Mouse (Mus musculus) urinary bladder, postnatal 10 days (tissue): ENCODE data around the gene Clip3.

ENCODE experiments used
- DNase-seq: peaks from one replicate; pipeline ENCODE4 v3.0.0; 2022; ENCODE audit warnings: low spot score

The Clip3 gene

GRCm38 (mm10) chr7:30326427-30326826 lies 34.9 kb downstream of the Clip3 start:
- no peak for DNase-seq

- no peak for DNase-seq
These were observed 35.6 kb downstream of the Clip3 start for GRCm38 (mm10) chr7:30327140-30327539.

DNA sequence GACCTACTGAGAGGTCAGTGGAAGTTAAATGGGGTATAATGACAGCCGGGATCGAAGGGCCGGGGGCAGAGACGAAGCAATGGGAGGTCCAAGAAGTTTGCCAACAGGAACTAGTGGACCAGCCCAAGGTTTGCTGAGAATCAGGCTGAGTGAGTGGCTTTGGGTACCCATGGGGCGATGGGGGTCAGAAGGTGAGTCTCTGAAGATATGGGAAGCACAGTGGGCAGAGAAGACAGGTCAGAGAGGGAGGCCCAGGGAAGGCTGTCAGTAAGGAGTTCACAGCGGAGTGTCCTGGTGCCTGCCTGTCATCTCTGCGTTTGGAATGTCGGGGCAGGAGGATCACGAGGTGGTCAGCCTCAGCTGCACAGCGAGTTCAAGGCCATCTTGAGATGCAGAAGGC lies 36.9 kb downstream of the Clip3 start:
- DNase-seq, result no peak

DNA sequence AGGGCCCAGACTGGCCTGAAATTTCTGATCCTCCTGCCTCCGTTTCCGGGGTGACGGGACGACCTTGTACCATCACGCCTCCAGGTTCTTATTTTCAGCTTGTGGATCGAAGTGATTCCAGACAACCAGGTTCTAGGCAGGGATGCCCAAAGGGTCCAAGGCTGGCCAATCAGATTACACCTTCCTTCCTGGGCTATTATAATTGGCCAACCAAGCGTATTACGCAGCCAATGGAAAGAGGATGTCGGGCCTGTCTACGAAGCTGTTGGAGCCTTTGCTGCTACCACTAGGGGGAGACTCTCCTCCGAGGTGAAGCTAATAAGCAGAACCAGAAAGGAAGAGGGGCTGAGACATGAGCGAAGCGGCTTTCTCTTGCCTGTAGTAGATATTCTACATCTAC lies 40.4 kb downstream of the Clip3 start:
- no peak for DNase-seq

DNA sequence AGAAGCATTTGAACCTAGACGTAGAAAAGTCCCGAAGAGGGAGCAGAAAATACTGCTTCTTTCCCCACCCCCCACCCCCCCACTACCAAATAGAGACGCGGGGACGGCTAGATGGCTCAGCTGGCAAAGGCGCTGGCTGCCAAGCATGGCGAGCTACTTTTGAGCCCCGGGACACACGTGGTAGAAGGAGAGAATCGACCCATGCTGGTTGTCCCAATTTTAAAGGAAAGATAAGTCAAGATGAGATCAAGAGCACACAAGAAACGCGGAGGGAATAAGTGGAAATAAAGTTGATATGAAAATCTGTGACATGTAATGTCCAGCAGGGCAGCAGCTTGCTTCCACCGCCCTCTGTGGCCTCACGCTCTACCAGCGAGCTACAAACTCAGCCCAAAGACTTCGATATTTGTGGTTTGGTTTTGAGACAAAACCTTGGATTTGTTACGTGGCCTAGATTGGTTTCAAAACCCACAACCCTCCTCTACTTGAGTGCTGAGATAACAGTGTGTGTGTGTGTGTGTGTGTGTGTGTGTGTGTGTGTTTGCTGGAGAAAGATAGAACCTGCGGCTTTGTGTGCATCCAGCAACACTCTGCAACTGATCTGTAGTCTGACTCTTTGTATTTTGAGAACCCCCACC lies 41.2 kb downstream of the Clip3 start:
- DNase-seq, result no peak

- DNase-seq, result no peak
These were observed 41.9 kb downstream of the Clip3 start for GRCm38 (mm10) chr7:30333436-30333835.

- no peak for DNase-seq
These were observed 43.0 kb downstream of the Clip3 start for GRCm38 (mm10) chr7:30334563-30334962.

GRCm38 (mm10) chr7:30335688-30336087 lies 44.2 kb downstream of the Clip3 start:
- DNase-seq, result no peak

- DNase-seq, result no peak
These were observed 44.9 kb downstream of the Clip3 start for GRCm38 (mm10) chr7:30336384-30336783.

- DNase-seq, result no peak
These were observed 48.0 kb downstream of the Clip3 start for GRCm38 (mm10) chr7:30339432-30340109.

- DNase-seq, result no peak
These were observed 55.3 kb downstream of the Clip3 start for GRCm38 (mm10) chr7:30346635-30347379.

DNA sequence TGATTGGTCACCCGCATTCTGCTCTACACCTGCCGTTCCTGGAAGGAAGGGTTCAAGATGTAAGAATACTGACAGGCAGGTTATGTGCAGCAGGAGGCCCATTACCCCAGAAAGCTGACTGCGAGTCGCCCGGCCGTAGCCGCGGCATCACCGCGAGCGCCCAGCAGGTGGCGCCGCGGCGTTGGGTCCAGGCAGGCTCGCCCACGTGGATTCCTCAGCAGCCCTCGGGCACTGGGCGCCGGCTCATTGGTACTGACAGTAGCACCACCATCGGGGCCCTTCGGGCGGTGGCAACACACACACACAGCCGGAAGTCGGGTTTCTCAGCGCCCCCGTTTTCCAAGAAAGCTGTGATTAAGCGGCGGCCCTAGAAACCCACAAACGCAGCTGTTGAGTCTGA lies 56.3 kb downstream of the Clip3 start:
- no peak for DNase-seq

GRCm38 (mm10) chr7:30353279-30353822 lies 61.8 kb downstream of the Clip3 start:
- no peak for DNase-seq

DNA sequence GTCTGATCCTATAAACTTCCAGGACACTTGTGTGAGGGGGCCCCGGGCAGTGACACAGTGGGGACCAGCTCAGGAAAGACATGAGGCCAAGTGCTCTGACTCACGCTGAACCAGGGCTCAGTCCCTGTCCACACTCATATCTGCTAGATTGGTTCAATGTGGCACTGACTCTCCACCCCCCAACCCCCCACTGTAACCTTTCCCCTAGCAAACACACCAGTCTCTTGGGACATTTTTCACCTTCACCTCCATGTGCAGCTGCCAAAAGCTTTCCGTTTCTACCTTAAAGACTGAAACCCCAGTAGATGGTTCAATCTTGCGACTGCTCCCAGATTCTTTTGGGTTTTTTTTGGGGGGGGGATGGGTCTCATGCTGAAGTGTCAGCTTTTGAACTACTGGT lies 62.5 kb downstream of the Clip3 start:
- no peak for DNase-seq
